Mouse (Mus musculus): ENCODE data around the gene Gm11127.

- TF ChIP-seq CTCF (IDR thresholded peaks at IDR 0.05; ENCODE audit: borderline replicate concordance, insufficient read depth, low read depth, low read length), result no peak
- no peak for TF ChIP-seq POLR2A (IDR thresholded peaks at IDR 0.05; ENCODE audit: borderline replicate concordance, insufficient read depth, low read length)
Measured at GRCm38 (mm10) chr17:36022922-36023321, 35.2 kb downstream of the Gm11127 start.
